Mouse (Mus musculus) cortical plate, adult 2 months (tissue): ENCODE measurements around the gene Bcam. TPM values are rescaled to one million over a fixed set of nuclear protein-coding genes. Genes with fewer than 3 reads are reported as not detected.
A peak's percentile ranks its signal among the peaks of the same experiment; 100 is the strongest.

ENCODE experiments used
- H3K27ac ChIP-seq: fragments of 200-500 bp; 2 replicates; pipeline ENCODE4 v1.5.1; 2012; ENCODE audit warnings: low read length, control low read depth, inconsistent platforms; ENCODE audit not compliant: insufficient read depth
- H3K4me1 ChIP-seq: fragments of 200-500 bp; 2 replicates; pipeline ENCODE4 v1.6.1; 2011; ENCODE audit warnings: low read length; ENCODE audit not compliant: control insufficient read depth, insufficient read depth
- H3K4me3 ChIP-seq: fragments of 200-500 bp; 2 replicates; pipeline ENCODE4 v1.5.1; 2011; ENCODE audit warnings: mild to moderate bottlenecking, low read length, control low read depth; ENCODE audit not compliant: insufficient read depth
- CTCF ChIP-seq: fragments of 200-500 bp; IDR thresholded peaks from 2 replicates; pipeline ENCODE4 v1.5.1; 2011; ENCODE audit warnings: mild to moderate bottlenecking, control low read depth, low read length; ENCODE audit not compliant: insufficient read depth; ENCODE audit errors: extremely low read depth
- POLR2A ChIP-seq: fragments of 200-500 bp; IDR thresholded peaks from 2 replicates; pipeline ENCODE4 v1.6.1; 2011; ENCODE audit warnings: mild to moderate bottlenecking, low read length, control low read depth; ENCODE audit not compliant: insufficient read depth; ENCODE audit errors: extremely low read depth
- polyA plus RNA-seq: library from polyadenylated mRNA; depleted of rRNA; stranded (reverse); fragments of >200 nt; gene quantifications from 2 replicates; pipeline ENCODE4 v1.2.3, GENCODE M21; 2012

Bcam gene
- polyA plus RNA-seq, 1 experiment, result 24.4 TPM

GRCm38 (mm10) chr7:19770375-19770754, 451 bp downstream of the Bcam start:
- TF ChIP-seq CTCF (no peak), POLR2A (no peak)
- H3K4me3 ChIP-seq, result peak overlapping the region; percentile 40
- no peaks in the 10 kb centered on the region for H3K4me1 ChIP-seq
- H3K27ac ChIP-seq, result no peak overlapping the region

GRCm38 (mm10) chr7:19769434-19770374, 1.1 kb downstream of the Bcam start:
- H3K4me3 ChIP-seq, result peak overlapping the region; percentile 40; the same call in 1 of the 2 replicates
- no peak overlapping the region for H3K27ac ChIP-seq
- no peaks in the 10 kb centered on the region for H3K4me1 ChIP-seq
- no peak for TF ChIP-seq POLR2A
- TF ChIP-seq CTCF, result no peak

- no peak overlapping the region for H3K27ac ChIP-seq
- TF ChIP-seq CTCF, result no peak
- no peak for TF ChIP-seq POLR2A
- no peaks in the 10 kb centered on the region for H3K4me1 ChIP-seq
- no peak overlapping the region for H3K4me3 ChIP-seq
Measured at GRCm38 (mm10) chr7:19769001-19769400, 1.8 kb downstream of the Bcam start.

- Histone ChIP-seq H3K4me1 (no peaks in the 10 kb centered on the region), H3K27ac (no peak overlapping the region), H3K4me3 (no peak overlapping the region)
- TF ChIP-seq CTCF (no peak), POLR2A (no peak)
Measured at GRCm38 (mm10) chr7:19768251-19768650, 2.6 kb downstream of the Bcam start.

- TF ChIP-seq POLR2A (no peak), CTCF (no peak)
- no peak overlapping the region for H3K27ac ChIP-seq
- H3K4me1 ChIP-seq, result no peaks in the 10 kb centered on the region
- no peak overlapping the region for H3K4me3 ChIP-seq
Measured at GRCm38 (mm10) chr7:19764581-19764980, 6.2 kb downstream of the Bcam start.

DNA sequence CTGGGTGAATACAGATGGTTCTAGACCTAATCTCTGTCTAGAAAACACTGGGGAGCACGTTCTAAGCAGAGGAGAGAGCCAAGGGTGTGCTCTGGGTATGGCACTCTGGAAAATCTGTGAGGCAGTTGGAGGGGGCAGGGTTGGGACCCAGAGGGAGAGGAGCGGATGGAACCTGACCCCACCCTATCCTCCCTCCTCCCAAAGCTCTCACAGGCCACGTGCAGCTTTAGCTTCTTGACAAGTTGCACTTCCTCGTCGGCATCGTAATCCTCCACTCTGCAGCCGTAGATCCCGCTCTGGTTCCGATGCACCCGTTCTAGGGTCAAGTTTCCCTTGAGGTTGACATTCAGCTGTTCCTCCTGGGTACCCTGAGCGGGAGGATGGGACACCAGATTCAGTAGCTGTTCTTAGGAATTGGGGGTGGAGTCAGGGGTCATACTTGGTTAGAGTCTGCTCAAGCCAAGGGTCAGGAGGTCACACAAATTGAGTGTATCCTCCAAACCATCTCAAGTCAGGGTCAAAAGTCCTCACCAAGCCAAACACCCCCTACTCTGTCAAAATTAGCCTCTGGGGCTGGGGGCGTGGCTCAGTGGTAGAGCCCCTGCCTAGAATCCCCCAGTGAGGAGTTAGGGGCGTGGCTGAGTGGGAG, 6.9 kb downstream of the Bcam start:
- Histone ChIP-seq H3K4me3 (no peak overlapping the region), H3K4me1 (no peaks in the 10 kb centered on the region), H3K27ac (no peak overlapping the region)
- TF ChIP-seq POLR2A (no peak), CTCF (no peak)

DNA sequence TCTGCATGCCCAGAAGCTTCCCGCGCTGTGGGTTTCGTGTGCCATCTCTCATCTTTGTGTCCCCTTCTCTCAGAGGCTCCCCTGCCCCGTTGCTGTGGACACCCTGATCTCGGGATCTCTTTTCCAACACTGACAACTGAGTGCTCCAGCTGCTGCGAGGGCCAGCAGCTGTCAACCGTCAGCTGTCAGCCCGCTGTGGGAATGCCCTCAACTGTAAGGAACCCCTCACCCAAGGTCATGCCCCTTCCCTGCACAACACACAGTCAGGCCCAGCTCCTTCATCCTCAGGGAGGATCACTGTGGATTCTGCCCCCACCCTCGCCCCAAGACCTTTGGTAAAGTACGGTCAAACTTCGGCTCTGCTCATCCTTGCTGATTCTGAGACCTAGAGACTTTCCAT, 8.5 kb downstream of the Bcam start:
- Histone ChIP-seq H3K4me3 (no peak overlapping the region), H3K27ac (no peak overlapping the region), H3K4me1 (no peaks in the 10 kb centered on the region)
- TF ChIP-seq POLR2A (no peak), CTCF (no peak)

DNA sequence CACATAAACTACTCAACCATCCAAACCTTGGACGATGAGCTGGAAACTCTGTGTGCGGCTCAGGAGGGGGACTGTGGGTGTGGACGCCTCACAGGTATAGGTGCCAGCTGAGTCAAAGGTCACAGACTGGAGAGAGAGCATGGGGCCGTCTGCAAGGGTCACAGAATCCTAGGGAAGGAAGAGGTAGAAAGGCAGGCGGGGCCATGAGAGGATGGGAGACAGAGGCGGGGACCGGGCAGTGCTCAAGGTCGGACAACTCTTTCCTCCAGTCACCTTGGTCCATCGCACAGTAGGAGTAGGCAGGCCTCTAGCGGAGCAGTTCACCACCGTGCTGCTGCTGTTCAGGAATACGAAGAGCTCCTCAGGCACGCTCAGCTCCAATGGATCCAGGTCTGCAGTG, 10.8 kb downstream of the Bcam start:
- H3K4me3 ChIP-seq, result no peak overlapping the region
- TF ChIP-seq CTCF (no peak), POLR2A (no peak)
- H3K4me1 ChIP-seq, result no peaks in the 10 kb centered on the region

GRCm38 (mm10) chr7:19758623-19759022, 12.2 kb downstream of the Bcam start:
- no peak overlapping the region for H3K4me3 ChIP-seq
- no peak for TF ChIP-seq CTCF
- TF ChIP-seq POLR2A, result no peak
- no peaks in the 10 kb centered on the region for H3K4me1 ChIP-seq
- H3K27ac ChIP-seq, result no peak overlapping the region

More for the DNA sequence above, 10.8 kb downstream of the Bcam start:
- H3K27ac ChIP-seq, result no peak overlapping the region
